Mouse (Mus musculus) naive thymus-derived CD4-positive, alpha-beta T cell, adult 2 months (primary cell): ENCODE data around the gene Prss27.
A peak's percentile ranks its signal among the peaks of the same experiment; 100 is the strongest.
"Not testable (repeated sequence)": the region's sequence is repeated elsewhere in the genome, so short reads cannot be mapped to it uniquely, and the experiment has no call there.

Source experiments
- DNase-seq: peaks from one replicate; pipeline ENCODE4 v3.0.0-alpha.2; 2011; ENCODE audit warnings: low read depth

The Prss27 gene

DNA sequence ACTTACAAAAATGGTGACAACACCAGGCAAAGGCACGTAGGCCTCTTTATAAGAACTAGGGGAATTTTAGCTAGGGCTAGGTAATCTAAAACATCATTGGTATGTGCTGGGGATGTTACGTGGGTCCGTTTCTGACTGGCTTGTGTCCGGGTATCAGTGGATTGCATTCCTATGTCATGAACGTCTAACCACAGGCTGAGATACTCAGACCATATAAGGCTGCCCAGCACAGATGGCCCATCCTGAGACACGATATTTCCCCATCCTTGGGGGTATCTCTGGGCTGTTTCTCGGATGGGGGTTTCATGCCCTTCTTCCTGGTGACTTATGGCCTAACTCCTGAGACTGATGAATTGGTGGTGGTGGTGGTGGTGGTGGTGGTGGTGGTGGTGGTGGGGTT, 2.9 kb upstream of the Prss27 start:
- DNase-seq = no peak

DNA sequence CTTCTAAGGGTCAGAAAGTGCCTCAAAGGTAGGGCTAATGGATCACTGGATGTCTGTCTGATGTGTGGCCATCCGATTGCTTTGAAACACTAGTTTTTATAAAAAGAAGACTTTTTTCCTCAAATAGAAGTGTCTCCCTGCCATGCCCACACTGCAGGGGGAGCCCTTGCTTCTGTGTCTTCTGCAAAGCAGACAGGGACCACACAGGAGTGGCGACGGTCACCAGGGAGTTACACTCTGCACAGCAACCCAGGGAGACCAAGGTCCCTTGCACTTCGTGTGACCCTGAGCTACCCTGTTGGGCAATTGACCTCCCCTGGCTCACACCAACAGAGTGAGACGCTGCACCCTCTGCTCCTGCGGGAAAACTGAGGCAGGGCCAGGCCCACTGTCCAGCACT, 990 bp upstream of the Prss27 start:
- DNase-seq = no peak

DNA sequence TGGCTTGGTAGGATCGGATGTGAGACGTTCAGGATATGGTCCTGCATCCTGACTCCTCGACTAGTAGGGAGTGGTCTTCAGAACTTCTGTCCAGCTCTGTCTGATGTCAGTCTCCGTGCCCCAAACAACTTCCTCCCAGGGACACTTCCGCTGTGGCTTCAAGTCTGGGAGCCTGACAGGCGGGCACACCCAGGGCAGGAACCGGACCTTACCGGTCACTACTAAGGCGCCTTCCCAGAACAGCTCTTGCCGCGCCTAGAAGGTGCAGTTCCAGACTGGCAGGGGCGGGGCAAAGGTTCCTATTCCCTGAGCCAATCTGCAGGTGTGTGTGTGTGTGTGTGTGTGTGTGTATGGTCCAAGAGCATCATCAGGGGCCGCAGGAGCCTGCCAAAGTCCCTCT, 584 bp upstream of the Prss27 start:
- no peak for DNase-seq

DNA sequence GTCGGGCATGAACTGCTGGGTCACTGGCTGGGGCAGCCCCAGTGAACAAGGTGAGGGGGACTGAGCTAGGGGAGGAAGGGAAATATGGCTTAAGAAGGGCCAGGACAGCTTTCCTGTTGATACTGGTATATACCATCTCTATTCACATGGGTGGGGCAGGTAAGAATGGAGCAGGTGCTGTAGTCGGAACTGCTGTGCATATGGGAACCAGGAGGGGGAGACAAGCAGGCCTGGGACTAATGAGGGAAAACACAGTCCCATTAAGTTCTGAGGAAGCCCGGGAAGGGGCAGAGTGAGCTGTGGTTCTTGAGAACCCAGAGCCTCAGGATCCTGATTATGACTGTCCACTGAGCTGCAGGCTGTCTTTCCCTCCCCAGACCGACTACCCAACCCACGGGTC, 6.5 kb downstream of the Prss27 start:
- no peak for DNase-seq

DNA sequence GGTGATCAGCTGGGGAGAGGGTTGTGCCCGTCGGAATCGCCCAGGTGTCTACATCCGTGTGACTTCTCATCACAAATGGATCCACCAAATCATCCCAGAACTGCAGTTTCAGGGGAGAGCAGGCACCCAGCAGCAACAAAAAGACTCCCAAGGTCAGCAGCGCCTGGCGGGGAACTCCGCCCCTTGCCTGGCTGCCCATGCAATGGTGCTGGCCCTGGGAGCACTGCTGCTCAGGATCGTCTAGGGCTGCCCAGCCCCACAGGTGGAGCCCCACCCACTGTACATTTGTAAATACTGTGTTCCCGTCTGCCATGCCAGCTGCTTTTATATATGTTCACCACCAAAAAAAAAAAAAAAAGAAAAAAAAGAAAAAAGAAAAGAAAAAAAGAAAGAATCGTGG, 7.7 kb downstream of the Prss27 start:
- no peak for DNase-seq

DNA sequence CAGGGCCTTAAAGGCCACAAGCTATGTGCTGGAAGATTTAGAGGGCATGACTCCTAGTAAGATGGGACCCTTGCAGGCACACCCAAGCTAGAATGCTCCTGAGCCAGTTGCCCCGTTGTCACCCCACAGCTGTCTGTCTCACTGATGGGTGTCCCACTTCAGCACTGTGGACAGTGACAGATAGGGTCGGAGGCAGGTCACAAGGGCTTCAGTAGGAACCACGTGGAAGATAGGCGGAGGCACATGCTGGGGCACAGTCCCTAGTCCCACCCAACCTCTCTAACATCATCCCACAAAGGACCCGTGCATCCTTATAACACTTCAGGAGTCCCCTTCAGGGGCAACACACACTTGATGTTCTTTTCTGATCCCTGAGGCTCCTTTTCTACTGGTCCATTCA, 8.1 kb downstream of the Prss27 start:
- no peak for DNase-seq

DNA sequence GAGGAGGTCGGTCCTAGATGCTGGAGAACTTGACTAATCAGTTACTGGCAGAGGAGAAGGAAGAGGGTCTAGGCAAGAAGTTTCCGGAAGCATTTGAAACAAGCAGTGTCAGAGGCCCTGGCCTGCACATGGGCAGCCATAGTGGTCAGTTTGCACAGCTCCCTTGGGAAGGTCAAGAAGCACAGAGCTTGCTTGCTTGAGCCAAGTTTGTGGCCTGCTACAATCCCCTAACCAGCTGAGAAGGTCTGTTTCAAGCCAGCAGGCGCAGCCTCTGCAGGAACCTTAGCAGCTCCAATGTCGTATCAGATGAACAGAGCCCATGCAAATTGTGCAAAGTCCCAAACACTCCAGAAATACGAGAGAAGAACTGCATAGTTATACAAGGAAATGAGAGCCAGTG, 10.1 kb downstream of the Prss27 start:
- no peak for DNase-seq

DNA sequence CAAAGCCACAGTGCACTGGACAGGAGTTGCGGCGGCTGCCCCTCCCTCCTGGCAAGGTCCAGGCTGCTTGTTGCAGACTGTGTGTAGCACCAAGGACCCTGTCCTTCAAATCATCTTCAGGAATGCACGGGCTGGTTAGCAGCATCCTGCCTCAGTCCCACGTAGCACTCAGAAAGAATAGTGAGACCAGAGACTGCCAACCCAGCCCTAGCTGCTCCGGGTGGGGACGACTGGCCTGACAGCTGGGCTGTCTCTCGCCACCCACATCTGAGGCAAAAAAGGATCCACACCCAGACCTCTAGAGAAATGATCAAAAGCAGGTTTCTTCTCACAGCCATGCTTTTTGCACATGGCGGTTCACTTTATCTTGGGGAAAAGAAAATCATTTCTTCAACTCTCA, 11.1 kb downstream of the Prss27 start:
- DNase-seq = no peak

DNA sequence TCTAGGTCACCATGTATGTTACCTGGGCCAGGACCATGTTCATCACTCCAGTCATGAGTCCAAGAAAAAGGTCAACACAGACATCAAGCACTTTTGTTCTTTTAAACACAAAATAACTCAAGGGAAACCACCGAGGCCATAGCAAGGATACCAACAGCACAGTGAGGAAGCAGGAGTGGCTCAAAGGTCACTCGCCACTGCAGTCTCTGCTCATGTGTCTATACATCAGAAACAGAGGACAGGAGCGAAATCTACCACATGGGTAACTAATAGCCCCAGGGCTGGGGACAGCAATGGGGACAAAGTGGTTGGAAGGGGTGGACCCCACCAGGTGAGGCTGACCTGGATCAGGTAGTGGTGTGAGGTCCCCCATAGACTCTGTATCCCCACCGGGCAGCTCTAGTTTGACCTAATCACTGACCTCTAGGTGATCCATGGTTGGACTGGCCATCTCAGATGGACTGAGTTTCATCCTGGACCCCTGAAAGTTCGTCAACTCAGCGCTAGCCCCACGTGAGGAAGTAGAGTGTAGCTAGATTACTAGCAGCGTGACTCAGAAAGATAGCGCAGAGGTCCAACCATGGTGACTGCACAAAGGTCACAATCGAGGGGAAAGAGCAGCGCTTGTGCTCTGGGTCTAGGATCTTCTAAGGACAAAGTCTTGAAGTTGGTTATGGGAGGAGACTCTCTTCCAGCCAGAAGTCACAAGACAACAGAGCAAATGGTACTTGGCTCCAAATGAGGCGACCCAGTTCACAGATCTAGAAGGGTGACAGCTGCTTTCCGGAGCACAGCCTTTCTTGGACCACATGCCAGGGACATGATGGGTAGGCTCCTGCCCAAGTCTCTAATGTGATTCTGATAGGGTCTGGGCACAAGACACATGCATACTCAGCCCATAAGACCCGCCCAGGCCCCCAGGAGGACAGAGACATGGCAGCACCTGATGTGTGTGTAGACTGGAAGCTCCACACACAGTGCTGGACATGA, 19.0 kb downstream of the Prss27 start:
- no peak for DNase-seq

DNA sequence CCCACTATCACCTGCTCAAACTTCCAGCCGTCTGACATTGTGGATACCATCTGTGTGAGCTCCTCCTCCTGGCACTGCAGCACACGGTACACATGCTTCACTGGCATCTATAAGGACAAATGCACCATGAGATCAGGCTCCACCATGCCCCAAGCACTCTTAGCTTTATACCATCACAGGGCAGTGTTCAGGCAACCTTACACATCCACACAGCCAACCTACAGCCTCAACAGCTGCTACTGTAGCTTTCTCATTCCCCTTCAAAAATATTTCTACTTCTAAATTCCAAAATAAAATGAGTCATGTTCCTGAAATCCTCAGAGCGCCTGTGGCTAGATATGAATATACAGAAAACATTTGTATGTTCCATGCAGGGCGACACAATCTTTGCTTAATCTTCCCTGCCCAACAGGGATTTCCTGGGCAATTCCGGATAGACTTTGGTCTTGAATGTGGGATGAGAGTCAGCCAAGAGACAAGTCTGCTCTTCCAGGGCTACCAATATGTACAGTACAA, 19.8 kb downstream of the Prss27 start:
- no peak for DNase-seq

DNA sequence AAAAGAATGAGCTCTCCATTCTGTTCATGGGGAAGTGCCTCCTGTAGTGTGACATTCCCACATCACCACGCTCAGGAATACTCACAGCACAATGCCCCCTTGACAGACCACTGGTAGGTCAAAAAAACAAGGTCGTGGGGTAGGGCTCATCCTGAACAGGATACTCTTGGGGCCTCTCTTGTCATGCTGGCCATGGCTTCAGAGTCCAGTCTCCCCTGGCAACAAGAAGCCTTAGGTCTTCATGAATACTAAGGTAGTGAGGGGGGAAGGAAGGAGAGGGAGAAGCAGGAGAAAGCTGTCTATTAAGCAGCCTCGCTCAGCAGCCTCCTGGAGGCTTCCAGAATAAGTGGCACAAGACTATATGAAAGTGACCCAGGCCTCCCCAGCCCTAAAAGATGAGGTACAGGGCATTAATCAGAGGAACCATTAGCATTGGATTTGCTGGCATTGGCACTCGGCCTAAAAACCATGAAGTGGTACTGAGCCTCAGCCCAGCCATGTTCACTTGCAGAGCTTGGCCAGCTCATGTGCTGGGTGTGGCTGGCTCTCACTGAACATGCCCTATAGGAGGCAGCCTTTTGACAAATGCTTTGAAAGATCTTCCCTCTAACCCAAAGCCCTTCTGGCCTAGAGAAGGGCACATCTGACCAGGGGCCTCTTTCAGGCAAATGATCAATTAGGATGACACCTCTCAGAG, 24.7 kb downstream of the Prss27 start:
- no peak for DNase-seq

DNA sequence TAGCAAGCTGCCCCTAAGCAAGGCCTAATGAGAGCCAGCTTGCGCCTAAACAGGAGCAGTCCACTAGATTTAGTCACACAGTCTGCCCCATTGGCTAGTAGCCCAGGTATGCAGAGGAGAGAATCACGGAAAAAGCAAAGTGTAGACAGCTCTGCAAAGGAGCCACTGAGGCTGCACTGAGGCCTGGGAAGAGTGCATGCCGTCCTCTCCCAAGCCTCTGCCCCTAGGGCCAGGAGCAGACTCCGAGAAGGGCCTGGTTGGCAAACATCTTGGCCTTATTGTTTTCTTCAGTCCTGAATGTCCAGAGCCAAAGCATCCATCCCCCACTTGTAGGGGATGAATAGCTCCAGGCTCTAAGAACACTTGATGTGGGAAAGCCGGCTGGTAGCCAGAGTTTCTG, 30.3 kb downstream of the Prss27 start:
- DNase-seq = no peak

DNA sequence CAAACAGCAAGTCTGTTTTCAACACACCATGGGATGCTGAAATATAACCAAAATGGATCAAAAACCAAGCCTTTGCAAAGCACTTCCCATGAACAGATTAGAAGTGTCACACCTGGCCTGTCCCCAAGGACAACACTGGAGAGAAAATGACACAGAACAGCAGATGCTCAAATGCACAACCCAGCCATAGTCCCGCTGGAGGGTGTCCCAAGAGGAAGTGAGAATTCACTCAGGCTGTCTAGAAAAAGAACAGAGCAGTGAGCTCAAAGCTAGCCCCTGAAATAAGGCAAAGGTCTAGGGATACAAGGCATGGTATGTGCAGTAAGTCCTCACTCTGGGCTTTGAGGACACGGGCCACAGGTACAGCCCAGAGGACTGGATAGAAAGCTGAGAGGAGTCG, 31.6 kb downstream of the Prss27 start:
- no peak for DNase-seq

DNA sequence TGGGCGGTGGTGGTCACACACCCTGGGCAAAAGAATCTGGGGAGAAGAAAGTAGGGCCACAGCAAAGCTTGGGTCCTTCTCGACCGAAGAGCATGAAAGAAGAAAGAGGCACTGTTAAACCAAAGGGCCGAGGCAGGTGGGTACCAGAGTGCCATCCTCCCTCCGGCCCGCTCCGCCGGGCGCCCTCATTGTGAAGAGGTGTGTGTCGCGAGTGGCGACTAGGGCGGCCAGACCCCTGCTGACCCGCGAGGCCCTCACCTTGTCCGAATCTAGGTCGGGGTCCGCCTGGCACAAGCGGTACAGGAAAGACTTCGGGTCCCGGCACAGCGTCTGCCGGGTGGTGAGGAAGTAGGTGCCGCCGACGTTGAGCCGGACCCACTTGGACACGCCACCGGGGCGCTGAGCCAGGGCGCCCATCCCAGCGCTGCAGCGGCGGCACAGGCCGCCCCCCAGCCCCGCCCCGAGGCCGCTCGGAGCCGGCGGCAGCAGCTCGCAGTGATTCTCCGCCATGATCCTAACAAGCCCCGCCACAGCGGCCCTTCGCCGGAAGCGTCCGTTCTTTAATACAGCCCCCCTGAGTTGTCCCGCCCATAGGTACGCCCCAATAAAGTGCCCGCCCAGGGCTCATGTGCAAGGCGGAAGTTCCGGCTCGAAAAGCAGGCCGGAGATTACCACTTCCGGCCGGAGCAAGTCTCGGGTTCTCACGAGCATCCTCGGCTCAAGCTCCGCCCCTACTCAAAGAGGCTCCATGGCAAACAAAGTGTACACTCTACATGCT, 35.2 kb downstream of the Prss27 start, which contains the start of gene Kctd5:
TSS of gene Kctd5 (minus strand) at position 567 of the 778 bp plus-strand sequence.
- peak; percentile 96 for DNase-seq

DNA sequence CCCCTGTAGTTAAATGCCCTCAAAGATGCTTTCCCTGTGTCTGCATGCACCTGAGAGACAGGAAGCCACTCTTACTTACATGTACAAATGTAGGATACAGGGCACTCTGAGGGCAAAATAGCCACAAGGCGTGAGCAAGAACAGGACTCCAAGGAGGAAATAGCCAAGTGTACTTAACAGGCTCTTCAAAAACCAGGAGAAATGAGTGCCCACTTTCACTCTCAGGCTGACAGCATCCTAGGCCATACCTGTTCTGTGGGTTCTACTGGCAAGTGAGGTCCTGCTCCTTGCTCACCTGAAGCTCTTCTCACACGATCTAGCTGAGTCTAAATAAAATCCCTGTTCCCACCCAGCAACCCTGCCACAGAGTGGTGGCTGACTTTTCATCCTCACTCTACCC, 39.2 kb downstream of the Prss27 start:
- DNase-seq = no peak

DNA sequence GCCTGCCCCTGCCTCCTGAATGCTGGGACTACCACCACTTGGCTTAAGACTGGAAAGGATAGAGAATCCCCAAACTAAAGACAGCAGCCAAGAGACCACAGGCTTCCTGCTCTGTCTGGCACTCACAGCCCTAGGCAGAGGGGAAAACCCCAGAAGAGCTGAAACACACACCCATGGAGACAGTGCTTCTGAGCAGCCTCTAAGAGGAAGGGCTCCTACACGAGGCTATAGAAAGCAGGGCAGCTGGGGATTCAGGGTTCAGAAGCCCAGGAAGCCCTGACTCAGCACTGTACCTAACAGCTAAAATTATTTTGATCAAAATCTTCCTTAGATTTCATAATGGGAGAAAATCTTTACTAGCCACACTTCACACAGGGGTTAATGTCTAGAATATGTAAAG, 46.6 kb downstream of the Prss27 start:
- peak; percentile 34 for DNase-seq

DNA sequence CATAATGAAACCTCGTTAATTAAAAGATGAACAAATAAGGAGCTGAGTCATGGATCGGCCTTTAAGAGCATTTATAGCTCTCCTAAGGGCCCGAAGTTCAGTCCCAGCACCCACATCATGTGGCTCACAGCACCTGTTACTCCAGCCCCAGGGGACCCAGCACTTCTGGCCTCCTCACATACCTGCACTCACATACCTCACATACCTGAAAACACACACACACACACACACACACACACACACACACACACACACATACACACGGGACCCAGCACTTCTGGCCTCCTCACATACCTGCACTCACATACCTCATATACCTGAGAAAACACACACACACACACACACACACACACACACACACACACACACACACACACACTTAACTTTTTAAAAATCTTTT, 48.5 kb downstream of the Prss27 start:
- DNase-seq = not testable (repeated sequence)

DNA sequence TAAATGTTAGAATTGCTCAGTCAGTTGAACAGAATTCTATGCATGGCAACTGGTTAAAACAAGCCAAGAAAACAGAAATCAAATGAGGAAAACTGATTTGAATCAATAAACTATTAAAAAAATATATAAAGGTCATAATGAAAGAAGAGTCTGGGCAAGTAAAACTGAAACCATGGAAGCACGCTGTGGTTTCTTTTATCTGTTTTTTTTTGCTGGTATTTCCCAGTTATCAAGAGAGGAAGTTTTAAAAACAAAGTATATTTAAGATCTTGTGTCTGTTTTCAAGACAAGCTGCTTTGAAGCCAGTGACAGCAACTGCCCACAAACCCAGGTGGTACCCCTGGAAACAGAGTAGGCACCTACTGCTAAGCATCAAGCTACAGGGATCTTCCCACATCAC, 52.6 kb downstream of the Prss27 start:
- DNase-seq = no peak
